Mouse (Mus musculus) hindlimb bud, embryonic 11.5 days (tissue): ENCODE measurements around the gene Gorasp2.

Source experiments
- DNase-seq: peaks from one replicate; pipeline ENCODE4 v3.0.0-alpha.2; 2012; ENCODE audit warnings: low read depth, low spot score; ENCODE audit errors: extremely low spot score

The Gorasp2 gene

DNA sequence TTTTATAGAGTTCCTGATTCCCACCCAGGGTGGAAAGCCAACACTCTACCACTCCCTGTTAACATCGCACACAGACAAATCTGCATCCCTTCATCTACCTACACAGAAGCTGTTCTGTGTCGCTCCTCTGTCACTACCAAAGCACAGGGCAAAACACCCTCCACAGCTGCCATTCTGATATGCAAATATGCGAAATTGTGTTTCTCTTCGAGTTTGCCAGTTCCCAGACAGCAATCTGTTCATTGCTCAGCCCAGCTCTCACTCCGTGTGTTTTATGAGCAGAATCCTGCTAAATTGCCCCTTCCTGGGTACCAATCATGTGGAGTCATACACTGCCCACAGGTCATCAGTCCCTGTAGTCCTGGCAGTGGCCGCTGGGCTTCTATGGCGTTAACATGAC, 4.3 kb upstream of the Gorasp2 start:
- no peak for DNase-seq

DNA sequence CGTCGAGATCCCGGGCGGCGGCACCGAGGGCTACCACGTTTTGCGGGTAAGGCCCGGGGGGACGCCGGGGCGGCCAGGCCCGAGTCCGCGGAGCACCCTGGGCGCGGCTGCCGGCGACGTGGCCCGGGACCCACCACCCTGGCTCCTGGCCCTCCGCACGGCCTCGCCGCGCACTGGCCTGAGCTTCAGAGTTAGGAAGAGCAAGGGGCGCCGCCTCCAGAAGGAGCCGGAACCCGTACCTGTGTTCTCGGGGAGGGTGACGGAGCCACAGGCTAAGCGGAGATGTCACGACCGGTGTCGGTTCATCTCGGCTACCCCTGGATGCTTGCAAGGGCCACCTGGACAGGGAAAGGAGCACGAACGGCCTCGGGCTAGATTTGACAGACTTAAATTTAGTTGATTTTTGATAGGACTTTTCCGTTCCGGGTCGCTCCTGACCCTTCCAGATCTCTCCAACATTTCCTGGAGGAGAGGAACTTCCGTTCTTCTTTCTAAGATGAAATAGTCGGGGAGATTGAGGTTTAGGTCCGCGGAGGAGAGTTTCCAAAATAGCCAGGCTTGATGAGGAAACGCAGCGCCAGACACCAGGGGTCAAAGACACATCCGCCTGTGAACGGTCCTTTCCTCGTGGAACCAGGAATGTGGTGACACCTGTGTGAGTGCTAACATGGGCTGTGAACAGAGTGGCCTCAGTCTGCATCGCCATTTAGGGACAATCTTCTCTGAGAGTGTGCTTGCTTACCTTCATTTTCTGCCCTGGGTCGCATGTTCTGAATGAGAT, 529 bp downstream of the Gorasp2 start, which contains the start of gene Gm26558:
Gm26558 (minus strand) TSS at position 394 of the 781 bp plus-strand sequence.
- peak; percentile 6 for DNase-seq

DNA sequence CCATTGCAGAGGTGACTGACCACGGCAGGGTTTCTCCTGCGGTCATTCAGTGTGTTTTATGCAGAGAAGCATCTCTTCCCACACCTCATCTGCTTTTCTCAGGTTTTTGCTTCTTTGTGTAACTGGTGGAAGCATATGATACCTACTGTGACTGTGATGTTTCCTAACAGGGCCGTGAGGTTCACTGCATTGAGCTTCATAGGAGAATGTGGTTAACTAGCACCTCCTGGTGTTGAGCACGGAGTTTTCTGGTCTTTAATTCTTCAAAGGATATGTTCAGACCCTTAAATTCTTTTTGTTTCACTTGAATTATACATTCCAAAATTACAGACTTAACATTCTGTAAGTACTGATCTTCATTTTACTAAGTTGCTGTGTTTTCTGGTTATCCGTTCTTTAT, 2.4 kb downstream of the Gorasp2 start:
- DNase-seq: no peak

DNA sequence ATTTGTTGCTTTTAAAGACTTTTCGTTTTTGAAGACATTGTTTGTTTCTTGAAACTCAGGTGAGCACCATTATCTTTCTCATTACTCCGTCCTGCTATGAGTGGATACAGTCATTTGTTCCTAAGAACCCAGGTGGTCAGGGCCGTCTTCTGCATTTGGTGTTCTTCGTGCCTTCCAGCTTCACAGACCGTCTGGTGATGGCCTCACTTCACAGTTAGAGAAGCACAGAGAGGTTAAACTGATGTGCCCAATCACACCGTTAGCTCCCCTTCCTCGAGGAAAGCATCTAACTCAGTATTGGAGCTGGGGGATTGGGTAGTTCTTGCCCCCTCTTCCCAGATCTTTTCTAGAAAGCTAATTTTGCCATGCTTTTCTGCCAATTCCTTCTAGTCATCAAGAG, 5.6 kb downstream of the Gorasp2 start:
- DNase-seq: no peak

DNA sequence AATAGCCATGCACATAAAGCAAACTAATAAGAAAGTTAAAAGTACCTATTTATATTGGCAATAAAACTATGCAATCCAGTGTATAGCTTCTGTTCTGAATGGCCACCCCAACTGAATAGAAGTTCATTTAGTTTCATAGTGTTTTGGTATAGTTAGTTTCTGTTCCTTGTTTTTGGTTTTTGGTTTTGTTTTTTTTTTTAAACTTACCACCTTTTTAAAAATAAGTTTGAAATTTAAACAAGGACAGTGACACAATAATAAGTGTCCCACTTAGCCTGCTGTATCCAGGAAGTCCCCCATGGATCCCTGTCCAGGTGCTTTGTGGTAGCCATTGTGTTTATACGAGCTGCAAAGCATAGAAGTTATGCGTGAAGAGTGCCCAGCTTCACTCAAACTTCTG, 7.9 kb downstream of the Gorasp2 start:
- DNase-seq: no peak

DNA sequence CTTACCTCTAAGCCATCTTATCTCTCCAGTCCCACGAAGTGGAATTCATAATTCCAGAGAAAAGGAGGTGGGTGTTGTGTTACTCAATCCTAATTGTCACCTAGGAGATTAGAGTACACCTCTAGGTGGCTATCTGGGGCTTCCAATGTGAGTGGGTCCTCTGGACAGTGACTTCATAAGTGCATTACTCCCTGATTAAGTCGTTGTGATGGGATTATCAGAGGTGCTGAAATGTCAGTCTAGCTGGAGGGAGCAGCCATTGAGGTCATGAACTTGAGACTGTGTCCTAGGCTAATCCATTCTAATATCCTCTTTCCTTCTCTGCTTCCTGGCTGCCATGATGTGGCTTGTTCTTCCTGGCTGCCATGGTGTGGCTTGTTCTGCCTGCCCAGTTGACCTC, 8.5 kb downstream of the Gorasp2 start:
- DNase-seq: no peak

DNA sequence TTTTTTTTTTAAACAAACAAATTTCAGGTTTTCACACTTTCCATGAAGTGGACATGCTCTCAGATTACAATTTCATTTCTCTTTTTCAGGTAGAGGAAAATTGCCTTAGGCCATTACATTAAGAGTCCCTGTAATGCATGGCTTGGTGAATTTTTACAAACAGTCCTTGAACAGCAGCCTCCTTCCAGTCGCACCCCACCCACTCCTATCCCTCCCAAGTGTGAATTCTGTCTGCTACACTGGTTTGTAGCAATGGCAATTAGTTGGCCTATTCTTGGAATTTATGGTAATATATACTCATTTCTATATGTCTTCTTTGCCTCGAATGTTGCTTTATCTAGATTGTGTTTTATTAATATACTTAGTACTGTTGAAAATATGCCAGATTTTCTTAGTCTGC, 11.1 kb downstream of the Gorasp2 start:
- no peak for DNase-seq

DNA sequence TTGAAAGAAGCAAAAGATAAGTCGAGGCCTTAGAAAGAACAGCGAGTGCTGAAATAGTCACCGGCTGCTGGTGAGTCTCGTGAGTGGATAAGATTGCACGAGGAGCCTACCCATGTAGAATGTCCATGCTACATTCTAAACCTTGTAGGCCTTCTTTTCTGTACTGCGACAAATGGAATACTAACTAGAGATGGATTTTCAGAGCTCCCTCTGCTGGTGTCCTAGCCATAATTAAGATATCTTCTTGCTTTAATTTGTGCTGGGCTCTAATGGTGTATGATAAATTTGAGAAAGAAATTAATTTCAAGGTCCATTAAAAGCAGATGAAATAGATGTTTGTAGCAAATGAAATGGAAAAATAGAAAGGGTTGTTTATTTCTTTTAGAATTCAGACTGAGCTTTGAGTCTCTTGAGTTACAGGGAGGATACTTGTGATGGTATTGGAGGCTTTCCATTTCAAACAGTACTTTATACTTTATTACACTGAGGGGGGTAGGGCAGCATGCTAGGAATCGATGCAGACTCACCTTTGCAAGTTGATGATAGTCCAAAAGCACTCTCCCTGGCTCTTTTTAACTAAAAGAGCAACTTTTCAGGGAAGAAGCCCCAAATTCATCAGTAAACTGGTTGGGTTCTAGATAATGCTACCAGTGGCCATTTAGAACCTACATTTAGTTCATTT, 12.2 kb downstream of the Gorasp2 start:
- no peak for DNase-seq

DNA sequence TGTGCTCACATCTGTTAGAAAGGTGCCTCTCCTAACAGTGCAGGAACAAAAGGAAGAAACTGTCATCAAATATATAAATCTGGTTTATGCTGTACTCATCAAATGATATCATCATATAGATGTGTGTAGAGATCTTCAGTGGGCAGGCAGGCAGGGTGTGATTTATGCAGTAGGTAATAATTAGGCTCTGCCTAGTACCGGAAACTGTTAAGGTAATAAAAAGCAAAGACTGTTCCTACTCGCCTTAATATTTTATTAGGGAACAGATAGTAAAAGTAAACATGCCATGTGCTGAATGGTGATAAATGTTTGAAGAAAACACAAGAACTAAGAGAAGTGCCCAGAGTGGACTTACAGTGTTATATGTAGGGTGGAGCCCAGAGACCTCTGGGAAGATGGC, 20.9 kb downstream of the Gorasp2 start:
- no peak for DNase-seq

DNA sequence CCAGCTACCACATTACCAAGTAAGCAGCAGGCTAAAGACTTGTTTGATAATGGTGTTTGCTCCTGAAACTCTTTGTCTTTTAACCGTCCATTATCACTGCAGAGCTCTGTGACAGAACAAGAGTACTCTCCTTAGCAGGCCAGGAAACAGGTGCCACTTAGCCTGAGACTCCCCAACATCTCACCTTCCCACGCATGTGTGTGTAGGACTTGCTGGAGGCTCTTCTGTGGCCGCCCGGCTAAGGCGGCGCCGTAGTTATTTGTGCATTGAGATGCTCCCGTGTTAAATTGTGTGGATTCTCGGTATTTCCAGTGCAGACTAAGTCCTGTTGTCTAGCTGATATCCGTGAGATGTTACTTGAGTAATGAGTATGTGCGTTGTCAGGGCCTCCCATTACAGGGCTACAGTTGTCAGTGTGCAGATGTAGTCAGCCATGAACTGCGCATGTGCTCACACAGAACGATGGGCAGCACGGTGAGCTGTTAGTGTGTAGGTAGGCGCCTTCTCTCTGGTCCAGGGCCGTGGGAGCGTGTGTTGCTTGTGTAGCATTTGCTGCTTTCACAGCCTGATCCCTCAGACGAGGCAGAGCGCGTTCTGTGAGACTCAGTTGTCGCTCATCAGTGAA, 27.2 kb downstream of the Gorasp2 start:
- no peak for DNase-seq

DNA sequence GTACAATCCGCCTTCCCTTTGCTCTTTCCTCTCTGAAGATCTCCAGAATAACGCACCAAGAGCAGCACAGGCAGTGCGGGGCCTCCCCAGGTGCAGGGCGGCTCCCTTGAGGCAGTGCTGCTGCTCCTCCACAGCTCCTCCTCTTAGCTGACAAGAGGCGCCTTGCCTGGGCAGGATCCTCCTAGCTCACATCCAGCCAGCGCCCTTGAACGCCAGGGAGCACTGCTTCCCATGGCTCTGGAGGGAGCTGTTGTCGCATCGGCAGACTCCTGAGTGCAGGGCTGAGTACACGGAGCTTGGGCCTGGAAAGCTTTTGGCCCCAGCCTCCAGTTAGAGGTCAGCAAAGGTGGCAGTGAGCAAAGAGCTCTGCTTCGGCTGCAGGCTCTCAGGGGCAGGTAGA, 28.8 kb downstream of the Gorasp2 start:
- no peak for DNase-seq

DNA sequence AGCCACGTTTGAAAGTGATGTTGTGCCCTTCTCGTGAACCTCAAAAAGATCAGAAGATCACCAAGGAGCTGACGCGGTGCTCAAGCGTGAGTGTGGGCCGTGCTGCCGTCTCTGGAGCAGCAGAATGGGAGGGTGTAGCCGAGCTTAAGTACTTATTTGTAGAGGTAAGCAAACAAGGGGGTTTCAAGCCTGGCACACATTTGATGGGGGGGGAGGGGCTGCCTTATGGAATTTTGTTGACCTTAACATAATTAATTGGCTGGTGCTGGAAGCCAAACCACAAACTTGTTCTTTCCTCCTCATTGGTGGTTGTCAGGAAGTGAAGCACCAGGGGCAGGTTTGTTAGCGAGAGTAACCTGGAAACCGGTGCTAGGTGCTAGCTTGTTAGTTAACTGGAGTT, 34.3 kb downstream of the Gorasp2 start:
- DNase-seq: no peak

DNA sequence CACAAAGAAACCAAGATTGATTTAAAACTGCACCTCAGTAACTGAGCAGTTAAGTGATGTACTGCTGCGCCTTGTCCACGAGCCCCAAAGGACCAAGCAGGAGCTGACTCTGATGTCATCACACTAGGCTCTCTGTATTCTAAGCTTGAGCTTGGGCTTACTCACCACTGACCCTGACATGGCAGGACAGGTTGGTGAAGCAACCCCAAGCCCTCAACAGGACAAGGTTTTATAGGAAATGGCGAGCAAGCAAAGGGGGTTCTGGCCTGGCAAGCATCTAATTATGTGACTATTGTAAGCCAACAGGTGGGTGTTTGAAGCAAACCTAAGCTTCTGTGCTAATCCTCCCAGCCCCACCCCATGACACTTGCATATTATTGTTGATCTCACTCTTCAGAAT, 39.5 kb downstream of the Gorasp2 start:
- DNase-seq: no peak

DNA sequence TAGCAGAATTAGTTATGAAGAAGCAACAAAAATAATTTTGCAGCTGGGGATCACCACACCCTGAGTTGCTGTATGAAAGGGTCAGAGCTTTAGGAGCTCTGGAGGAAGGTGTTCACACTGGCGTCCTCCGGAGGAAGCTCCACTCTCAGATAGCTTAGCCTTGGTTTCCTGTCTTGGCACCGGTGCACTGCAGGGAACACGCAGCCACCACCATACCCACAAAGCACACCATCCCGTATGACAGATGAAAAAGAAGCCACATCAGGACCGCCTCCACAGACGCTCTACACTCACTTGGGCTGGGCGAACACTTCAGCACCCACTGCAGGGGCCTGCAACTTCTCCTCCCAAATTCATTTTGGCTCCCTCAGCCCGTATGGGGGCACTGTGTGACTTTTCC, 40.2 kb downstream of the Gorasp2 start:
- no peak for DNase-seq

DNA sequence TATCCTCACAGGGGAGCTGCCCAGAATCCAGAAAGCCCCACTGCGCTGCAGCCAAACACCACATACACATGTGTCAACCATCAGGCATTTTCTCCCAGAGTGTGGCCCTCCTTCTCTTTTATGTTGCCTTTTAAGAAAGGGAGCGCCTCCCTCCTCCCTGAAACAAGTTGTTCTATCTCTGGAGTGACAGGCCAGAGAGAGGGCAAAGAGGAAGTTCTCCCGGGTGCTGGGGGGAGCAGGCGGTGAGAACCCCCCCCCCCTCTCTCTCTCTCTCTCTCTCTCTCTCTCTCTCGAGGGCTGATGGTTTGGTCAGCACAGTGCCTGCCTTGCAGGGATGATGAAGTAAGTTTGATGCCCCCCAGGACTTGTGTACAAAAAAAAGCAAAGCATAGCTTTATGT, 41.0 kb downstream of the Gorasp2 start:
- no peak for DNase-seq

DNA sequence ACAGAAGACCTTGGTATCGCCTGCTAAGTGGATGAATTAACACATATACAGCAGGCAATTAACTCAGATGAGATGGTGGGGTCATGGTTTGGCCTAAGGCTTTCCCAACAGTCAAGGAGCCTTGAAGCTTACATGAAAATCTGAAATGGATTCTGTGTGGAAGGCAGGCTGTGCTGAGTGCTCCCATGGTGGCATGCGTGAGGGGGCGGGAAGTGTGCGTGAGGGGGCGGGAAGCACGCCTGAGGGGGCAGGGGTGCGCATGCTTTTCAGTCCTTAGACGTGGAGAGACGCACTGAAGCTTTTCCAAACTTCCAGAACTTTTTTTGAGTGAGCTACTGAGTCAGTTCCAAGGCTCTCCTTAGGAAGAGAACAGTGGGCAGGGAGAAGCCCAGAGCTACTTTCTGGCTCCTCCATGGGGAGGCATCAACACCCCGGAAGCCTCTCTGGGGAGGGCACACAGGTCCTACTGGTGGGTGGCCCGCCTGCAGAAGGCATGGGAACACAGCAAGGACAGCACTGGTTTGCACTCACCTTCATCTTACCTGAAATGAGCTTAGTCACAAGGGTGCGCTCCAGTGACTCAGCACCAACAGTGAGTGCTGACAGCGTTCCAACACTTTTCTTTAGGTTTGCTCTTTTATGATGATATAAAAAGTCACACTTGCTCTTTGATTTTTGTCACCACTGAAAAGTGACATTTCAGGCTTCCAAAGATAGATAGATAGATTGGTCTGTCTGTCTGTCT, 47.8 kb downstream of the Gorasp2 start:
- no peak for DNase-seq

DNA sequence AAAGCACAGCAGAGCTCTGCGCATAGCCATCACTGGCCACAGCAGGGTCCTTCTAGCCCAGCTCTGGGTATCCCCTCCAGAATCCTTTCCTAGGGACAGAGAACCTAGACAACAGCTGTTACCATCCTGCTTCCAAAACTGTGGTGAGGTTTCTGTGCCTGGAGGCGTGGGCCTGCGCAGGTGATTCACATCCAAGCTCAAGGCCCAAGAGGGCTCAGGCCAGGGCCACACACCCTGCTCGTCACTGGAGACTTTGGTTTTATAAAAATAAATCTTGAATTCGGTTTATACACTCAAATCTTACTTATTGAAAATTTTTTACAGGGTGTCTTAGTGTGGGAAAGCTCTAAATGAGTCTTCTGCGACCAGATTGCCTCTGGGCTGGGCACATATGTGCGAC, 48.9 kb downstream of the Gorasp2 start:
- no peak for DNase-seq

DNA sequence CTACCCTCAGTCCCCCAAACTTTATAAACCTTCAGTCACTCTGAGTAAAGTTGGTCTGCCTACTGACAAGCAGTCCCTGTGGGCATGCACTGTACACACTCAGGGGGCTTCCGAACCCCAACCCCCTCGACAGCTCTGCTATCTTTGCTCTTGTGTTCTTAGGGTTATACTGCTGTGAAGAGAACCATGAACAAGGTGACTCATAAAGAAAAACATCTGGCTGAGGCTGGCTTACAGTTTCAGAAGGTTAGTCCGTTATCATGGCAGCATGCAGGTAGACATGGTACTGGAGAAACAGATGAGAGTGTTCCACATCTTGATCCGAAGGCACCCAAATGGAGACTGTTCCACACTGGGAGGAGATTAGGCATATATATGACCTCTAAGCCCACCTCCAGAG, 49.5 kb downstream of the Gorasp2 start:
- no peak for DNase-seq

DNA sequence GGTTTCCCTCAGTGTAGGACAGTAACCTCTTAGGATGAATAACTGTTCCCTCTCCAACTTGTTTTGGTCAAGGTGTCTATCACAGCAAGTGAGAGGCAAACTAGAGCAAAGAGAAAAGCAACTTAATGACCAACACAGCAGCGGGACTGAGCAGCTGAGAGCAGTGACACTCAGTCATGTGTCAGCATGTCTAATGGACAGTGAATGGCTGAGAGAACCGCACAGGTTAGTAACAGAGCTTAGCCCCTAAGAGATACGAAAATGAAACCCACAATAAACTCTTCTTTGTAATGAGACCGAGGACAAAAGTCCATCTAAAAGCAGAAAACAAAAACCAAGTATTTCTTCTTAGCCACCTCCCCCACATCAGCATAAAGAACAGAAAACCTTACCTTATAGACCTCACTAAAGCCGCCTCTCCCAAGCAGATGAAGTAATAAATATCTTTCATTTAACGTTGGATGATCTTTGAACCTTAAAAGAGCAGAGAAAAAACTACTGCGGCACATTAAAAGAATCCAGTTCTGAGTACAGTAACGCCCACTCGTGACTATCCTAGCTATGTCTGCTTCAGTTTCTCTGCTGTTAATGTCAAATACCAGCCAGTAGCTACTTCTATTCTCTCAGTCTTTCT, 62.4 kb downstream of the Gorasp2 start:
- no peak for DNase-seq

DNA sequence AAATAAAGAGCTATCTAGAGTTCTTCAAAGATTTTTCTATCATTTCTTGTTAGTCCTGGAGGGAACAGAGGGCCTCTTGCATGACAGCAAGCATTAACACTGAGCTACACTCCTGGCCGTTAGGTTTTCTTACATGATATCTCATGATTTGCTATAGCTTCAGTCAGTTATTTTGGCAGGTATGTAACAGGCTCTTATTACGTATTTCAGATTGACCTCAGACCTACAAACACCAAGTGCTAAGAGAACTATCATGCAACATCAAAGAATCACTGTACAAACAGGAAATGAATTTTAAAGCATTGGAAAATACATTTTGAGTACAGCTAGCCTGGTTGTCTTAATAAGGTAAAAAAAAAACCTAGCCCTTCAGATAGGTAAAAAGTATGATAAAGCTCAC, 65.7 kb downstream of the Gorasp2 start:
- DNase-seq: no peak

DNA sequence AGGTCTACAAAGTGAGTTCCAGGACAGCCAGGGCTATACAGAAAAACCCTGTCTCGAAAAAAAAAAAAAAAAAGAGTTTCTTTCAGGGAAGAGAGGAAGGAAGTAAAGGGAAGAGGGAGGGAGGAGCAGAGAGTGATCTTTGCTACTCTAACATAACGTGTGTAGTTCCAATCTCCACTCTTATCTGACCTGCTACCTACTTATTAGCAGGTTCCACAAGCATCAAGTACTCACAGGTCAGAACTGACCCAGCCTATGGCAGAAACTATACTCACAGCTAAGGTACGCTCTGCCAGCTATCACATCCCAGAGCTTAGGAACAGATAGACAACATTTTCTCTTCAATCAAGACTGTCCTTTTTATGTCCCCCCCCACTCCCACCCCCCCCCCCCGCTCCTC, 74.2 kb downstream of the Gorasp2 start:
- DNase-seq: no peak
